Mouse (Mus musculus) right cerebral cortex, postnatal 36 days (tissue): Measurements from ENCODE around the gene Tmem229a.

Source experiments
- DNase-seq, 2 experiments: peaks; one replicate each; pipeline ENCODE4 v3.0.0; 2022; ENCODE audit warnings: low spot score in 2 of 2, mixed read lengths in 1 of 2

Tmem229a gene

DNA sequence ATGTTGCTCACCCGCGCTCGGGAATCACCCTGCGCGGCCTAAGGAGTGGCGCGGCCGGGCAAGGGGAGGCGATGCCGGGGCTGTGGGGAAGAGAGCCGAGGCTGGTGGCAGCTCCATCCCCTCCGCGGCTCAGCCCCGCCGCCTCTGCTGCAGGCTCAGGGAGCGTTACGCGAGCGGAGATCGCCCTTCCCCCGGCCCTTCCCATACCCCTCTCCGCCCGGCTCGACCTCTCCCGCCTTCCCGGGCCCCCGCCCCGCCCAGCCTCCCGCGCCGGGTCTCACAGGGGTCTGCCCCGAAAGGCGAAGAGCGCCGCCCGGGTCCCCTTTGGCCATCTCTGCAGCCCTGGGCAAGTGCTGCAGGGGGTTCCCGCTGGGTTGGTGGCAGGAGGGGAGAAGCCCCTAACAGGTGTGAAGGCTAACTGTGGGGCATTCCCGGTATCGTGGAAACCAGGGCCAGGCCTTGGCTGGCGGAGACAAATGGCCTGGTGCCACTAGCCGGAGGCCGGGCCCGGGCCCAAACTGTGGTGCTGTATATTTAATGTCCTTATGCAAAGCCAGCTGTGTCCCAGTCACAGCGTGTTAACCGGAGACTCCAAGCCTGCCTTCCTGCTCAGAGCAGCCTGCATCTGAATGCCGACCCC is at the start of gene Tmem229a:
Tmem229a (minus strand) TSS at position 352 of the 640 bp plus-strand sequence.
- peak; percentile 62 to 66 for DNase-seq

DNA sequence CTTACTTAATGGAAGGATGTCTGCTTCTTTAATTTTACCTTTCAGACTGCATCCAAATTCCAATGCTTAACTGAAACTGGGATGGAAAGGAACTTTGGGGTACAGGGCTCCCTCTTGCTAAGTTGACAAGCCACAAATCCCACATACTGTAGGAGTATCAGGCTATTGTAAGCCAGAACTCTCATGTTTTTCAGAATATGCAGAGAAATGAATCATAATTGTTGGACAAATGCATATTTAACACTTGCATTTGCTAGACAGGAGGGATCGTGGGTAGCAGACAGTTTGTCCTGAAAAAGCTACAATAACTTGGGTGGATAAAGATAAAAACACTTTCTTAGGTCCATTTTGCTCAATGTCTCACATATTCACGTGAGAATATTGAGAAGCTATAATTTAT is 37.7 kb upstream of the Tmem229a start:
- no peak for DNase-seq

DNA sequence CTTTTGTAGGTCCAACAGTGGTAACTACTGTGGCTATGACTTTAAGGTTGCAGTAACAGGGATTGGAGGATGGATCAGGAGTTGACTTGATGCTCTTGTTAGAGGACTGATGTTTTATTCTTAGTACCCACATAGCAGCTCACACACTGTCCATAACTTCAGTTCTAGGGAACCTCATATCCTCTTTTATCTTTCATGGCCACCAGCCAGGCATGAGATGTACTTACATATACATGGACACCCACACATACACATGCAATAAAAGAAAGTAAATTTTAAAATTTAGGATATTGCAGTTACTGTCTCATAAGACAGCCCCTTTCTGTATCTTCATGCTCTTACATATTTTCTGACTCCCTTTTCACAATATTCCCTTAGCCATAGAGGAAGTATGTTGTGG is 33.7 kb upstream of the Tmem229a start:
- DNase-seq, result peak in 1 of 2 experiments; percentile 47

DNA sequence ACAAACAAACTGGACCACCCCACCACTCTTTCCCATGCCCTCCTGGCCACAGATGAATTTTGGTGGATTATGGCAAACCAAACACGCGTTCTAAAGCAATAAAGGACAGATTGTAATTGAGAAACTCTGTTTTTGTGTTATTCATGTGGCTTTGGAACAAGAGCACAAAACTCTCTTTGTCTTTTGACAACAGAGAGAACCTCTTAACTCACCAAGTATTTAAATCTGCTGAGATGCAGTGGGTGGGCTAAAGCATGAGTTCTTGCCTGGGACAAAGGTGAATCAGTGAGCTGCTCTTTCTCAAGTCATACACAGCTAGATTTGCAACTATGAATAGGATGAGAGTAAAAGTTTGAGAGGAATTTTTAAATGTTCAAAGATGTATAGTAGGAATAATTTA is 20.1 kb upstream of the Tmem229a start:
- no peak for DNase-seq

DNA sequence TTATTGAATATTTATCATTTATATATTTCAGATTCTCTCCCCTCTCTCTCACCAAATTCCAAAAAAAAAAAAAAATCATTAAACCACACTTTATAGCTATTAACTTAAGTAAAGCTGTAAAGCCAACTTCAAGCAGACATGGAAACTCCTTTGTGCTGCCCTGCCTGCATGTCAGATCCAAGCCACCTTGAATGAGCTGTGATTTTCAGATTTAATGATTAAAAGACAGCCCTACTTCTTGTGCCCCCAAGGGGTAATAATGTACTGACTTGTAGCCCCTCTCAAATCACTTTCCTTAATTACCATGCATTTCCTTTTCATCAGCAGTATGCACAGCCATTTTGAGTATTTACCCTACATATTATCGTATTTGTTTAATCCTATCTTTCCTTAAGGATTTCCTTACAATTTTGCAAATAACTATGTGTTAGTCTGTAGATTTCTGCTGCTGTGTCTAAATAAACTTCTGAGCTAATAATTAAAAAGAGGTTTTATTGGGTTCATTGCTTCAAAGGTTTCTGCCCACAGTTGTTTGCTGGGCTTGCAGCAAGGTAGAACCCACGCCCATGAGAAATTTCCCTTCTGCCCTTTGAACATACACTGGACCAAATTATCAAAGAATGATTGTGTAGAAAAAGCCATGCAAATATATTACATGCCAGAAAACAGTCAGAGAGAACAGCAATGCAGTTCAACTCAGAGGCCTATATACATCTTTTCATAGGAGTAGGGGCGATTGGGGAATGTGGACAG is 12.6 kb upstream of the Tmem229a start:
- no peak for DNase-seq

DNA sequence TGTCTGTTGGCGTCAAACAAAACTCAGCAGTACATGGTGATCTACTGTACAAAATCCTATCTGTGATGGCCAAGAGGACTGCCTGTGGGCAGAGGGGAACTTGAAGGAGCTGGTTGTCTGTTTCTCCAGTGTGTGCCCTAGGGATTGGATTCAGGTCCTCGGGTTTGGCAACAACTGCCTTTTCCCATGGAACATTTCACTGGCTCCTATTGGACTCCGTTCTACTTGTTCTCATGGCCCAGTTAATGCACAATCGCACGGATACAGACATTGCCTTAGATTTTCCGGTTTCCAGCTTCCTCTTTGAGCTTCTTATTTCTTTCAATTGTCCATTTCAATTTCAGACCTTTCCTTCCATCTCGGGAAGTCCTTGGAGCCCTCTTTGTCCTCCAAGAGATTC is 11.6 kb upstream of the Tmem229a start:
- DNase-seq, result no peak

DNA sequence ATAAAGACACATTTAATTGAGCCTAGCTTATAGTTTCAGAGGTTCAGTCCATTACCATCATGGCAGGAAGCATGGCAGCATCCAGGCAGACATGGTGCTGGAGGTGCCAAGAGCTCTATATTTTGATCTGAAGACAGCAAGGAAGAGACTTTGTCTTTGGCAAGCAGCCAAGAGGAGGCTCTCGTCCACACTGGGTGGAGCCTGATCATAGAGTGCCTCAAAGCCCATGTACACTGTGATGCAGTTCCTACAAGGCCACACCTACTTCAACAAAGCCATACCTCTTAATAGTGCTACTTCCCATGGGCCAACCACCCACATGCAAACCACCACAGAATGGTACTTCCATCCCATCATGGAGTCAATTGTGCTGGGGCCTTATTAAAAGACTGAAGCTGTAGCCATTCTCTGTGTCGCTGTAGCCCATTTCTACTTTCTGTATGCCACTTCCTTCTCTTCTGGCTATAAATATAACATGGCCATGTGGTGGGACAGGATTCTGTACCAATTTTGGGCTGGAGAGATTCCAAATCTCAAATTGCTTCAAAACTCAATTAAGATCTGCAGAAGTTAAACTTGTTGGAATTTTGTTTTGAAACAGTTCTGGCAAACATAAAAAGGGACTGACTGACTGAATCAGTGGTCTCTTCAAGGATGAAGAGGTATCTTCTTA is 10.0 kb upstream of the Tmem229a start:
- no peak for DNase-seq

DNA sequence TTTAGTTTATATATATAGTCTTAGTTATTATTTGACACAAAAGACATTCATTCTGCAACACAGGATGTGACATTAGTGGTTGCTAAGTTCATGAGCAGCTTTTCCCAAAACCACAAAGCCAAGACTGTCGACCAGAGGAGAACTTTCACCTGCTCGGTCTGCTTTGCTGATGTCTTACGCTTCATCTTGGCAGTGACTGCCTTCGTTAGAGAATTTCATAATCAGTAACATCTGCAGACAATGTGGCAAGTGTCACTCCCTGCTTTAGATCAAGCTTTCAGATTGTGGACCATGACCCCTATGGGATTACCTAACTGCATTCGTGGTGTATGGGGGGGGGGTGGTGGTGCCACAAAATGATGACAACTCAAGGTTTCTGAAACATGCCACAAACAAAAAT is 7.7 kb upstream of the Tmem229a start:
- no peak for DNase-seq

DNA sequence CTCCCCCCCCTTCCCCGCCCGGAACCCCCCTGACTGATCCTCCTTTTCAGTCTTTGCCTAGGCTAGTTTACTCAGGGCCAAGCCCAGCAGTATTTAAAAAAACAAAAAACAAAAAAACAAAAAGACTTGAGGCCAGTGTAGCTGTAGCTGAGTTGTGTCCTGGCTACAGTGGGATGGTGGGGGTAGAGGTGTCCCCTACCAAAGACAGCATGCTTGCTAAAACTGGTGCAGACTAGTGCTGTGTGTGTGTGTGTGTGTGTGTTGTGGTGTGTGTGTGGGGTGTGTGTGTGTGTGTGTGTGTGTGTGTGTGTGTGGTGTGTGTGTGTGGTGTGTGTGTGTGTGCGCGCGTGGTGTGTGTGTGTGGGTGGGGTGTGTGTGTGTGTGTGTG is 483 bp upstream of the Tmem229a start:
- DNase-seq, result no peak

DNA sequence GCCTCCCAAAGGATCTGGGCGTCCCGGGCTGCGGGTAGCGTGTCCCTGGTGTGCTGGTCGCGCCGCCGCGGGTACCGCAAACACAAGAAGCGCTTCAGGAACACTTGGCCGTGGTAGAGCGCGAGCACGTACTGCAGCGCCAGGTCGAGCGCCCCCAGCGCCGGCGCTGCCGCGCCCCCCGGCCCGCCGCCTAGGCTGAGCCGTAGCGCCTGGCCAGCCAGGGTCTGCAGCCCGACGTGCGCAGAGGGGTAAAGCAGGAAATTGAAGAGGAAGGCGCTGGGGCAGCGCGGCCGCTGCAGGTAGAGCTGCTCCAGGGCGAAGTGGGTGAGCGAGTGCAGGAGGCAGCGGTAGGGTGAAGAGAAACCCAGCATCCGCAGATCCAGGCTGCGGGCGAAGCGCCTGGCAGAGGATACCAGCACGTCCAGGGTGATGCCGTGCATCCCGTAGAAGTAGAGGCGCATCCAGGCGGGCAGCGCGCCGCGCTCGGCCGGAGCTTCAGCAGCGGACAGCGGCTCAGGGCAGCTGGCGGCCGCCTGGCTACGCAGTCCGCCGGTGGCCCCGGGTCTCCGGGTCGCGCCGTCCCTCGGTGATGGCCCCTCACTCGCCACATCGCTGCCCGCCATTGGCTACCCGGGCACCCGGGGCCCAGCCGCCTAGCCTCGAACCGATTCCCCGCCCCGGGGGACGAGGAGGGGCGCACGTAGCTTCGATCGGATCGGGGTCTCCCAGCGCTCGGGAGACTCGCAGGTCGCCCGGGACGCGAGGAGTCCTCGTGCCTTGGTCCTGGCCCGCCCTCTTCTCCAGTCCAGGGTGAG is 759 bp downstream of the Tmem229a start:
- DNase-seq, result peak; percentile 46 to 48

DNA sequence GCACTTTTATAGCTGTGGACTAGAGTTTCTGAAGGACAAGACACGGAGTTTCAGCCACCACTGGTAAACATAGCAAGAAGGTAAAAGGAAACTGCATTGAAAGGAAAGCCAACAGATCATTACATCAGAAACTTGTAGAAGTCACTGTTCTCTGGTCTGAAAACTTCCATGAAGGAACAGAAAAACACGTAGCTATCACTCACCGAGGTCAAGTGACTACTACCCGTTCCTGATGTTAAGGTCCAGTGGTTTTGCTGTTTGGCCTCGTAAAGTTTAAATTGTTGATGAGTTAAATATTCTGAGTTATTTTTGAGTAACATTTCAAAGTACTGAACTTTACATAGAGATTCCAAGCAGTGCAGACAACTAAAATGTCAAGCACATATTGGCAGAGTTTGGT is 2.0 kb downstream of the Tmem229a start:
- DNase-seq, result no peak

DNA sequence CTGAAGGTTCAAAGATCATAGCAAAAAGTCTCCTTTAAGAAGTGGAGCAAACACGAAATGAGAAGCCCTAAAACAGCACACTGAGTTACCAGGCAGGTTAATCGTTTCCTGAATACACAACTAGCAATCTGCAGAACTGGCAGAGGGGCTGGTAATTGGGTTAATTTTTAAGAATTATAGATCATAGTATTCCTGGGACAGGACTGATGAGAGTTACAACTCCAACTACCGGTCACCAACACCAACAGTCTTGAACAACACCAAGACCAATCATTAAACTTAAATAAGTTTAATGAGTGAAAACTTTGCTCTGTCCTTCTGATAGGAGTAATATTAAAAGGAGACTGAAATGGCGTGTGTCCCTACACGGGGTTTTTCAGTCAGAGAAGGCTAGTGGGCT is 3.8 kb downstream of the Tmem229a start:
- no peak for DNase-seq

DNA sequence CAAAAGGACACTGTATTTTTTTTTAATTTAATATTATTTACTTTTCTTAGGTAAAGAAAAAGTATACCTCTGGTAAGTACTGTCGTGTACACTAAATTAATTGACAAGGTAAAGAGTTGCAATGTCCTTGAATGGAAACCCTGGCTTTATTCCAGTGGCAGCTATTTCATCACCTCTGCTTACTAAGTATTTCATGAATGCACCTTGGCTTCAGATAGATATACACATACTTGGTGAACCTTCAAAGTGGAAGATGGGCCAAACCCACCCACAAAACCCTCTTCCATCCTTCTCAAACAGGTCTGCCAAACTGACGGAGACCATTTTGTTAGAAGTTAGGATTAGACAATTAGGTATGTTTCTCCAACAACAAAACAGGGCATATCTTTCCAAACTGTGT is 5.4 kb downstream of the Tmem229a start:
- DNase-seq, result no peak

DNA sequence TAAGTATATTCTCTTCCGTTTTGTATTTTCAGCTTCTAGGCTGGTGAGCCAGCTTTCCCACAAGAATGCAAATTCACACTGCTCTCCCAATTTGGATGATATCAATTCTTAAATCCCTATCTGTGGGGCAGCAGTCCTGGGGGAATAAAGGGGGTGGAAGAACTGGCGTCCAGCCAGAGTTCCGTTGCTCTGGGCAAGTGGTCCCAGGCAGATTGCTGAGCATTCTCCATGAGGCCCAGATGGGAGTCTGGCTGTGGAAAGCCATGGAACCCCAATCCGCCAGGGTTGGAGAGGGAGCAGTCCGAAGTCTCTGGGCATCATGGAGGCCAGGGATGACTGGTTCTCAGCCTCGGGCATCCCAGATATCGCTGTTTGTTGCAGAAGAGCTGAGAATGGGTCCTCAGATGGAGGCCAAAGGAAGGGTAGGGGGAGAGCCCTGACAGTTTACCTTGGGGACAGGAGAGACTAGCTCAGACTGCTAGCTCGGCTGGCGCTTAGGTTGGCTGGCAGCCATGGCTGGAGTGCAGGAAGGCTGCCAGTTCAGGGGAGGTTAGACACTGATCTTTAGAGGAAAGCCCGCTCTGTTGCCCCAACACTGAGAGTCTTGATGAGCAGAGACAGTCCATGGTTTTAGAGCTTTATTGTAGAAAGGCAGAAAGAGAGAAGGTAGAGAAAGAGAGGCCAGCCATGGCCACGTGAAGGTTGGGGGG is 30.9 kb downstream of the Tmem229a start:
- no peak for DNase-seq

DNA sequence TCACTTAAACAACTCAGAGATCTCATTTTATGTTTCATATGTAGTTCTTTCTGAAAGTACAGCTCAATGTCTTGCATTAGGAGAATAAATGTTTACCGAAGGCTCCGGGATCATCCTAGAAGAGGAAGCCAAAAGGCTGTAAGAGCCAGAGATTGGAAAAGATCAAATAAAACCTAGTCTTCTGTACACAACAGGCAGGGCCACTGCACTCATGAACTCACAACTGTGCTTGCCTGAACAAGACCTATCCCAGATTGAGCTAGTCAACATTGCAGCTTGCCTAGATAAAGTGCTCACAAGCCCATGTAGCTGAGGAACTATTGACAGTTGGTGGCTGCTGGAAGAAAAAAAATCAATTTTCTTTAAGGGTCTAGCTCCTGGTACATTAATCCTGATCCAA is 42.5 kb downstream of the Tmem229a start:
- DNase-seq, result no peak

DNA sequence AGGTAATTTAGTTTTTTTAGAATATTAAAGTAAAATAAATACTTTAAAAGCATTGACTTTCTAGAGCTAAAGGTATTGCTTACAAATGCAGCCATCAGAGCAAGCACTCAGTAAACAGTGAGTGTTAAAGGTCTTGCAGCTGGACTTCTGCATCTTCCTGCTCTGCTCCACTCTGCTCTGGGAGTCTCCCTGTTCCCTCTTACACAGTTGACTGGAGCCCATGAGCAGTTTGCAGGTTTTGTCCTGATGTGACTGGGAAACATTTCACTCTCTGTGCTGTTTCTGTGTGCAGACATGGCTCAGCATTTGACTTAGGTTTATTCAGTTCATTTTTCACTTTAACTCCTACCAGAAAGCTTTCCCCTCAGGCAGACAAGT is 45.4 kb downstream of the Tmem229a start:
- no peak for DNase-seq

DNA sequence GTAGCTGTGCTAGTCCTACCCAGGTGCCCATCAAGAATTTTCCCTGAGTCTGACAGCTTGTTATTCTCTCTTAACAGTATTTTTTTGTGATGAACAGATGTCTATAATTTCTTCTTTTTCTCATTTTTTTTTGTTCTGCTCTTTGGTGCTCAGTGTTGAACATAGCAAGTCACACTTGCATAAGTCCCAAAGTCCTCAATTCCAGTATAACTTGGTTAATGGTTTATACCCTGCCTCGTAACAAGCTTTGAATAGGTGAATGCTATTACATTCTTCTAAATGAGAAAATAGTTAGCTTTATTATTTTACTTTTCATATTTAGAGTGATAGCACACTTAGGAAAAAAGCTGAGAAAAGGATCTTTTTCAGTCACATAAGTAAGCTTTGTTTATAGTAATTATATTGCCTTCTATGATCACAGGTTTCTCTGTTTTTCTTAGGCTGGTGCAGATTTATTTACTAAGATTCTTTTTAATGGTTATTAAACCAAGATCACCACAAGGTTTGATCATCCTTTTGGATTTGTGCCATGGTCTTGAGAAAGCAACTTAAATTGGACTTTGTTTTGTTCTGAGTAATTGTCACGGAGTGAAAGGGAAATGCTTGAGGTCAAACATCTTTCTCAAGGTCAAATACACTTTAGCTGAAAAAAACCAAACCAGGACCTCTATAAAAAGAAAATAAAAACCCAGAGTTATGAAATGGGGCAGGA is 45.9 kb downstream of the Tmem229a start:
- no peak for DNase-seq

DNA sequence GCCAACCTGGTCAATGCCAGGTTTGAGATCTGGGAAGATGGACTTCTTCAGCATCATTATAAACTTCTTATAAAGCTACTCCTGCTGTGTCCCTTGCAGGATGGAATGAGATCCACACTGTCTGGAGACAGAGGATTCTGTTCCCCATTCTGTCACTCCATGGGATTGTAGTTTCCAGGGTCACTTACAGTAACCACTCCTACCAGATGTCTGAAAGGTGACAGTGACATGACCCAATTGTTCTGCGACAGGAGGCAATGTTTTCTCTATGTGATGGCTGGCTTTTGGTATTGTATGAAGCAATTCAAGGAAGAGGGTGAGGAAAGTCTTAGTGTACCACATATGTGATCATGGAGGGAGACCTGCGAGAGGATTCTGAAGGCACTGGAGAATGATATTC is 48.3 kb downstream of the Tmem229a start:
- DNase-seq, result no peak

DNA sequence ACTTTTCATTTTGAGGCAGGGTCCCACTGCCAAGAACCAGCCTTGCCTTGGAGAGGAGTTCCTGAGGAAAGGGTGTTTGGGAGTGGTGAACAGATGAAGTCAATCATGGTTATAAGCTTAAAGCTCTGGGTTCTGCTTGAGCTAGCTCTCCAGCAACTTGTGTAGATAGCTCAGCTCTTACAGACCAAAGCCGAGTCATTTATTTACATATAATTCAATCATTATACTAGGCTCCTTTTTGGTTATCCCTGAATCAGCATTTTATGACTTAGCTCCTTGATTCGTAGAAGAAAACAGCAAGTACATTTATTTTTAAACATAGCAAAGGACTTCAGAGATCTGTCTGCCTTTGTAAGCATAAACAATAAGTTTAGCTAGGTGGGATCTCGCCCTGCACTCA is 51.0 kb downstream of the Tmem229a start:
- no peak for DNase-seq
